Mouse (Mus musculus): ENCODE measurements around the gene Grap.

The Grap gene

DNA sequence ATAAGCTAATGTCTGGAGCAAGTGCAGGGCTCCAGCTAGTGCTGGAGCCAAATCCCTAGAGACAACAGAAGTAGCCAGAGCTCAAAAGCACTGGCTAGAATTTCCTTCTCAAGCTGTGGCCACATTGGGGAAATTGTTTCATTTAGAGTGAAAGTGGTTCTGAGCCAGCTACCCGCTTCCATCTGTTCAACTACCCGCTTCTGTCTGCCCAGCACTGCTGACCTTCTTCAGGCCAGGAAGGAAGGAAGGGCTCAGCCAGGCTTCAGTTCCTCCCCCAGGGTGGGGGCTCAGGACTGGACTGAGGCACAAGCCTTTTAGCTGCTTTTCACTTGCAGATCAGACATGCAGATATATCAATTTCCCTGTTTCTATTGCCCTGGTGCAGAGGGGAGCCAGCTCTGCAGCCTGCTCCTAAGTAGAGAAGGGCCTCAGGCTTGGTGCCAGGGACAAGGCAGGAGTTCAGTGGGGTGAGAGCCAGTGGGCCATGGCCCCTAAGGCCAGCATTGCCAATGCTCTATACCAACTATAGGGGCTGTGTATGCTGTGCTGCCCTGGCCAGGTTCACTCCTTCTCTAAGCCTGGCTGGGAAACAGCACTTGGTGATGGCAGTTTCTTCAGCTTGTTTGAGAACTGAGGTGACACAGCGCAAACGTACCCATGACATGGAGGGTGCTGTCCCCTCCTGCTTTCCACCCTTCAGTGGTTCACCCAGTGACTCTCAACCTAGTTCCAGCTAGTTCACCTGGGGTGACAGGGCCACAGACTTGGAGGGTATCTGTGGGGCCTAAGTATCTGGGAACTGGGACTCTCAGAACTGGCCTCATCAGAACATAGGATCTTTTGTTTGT lies 6.2 kb downstream of the Grap start:
- no peak for DNase-seq

DNA sequence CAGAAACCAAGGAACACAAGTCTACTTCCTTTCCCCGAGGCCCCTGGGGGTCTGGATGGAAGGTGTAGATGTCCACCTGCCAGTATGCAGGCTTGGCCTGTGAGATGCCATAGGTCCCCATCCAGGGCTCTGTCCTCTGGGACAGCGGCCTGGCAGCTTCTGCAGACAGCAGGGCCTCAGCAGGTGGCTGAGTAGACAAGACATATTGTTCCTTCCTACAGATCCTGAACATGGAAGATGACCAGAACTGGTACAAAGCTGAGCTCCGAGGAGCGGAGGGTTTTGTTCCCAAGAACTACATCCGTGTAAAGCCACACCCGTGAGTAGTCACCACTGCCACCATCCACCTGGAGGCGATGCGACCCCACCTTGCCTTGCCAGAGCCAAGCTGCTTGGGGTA lies 6.9 kb downstream of the Grap start:
- DNase-seq = no peak

GRCm38 (mm10) chr11:61660806-61661392 lies 7.8 kb downstream of the Grap start:
- DNase-seq = no peak

- no peak for DNase-seq
These were observed 9.1 kb downstream of the Grap start for GRCm38 (mm10) chr11:61662189-61662588.

GRCm38 (mm10) chr11:61665401-61665800 lies 12.3 kb downstream of the Grap start:
- no peak for DNase-seq

DNA sequence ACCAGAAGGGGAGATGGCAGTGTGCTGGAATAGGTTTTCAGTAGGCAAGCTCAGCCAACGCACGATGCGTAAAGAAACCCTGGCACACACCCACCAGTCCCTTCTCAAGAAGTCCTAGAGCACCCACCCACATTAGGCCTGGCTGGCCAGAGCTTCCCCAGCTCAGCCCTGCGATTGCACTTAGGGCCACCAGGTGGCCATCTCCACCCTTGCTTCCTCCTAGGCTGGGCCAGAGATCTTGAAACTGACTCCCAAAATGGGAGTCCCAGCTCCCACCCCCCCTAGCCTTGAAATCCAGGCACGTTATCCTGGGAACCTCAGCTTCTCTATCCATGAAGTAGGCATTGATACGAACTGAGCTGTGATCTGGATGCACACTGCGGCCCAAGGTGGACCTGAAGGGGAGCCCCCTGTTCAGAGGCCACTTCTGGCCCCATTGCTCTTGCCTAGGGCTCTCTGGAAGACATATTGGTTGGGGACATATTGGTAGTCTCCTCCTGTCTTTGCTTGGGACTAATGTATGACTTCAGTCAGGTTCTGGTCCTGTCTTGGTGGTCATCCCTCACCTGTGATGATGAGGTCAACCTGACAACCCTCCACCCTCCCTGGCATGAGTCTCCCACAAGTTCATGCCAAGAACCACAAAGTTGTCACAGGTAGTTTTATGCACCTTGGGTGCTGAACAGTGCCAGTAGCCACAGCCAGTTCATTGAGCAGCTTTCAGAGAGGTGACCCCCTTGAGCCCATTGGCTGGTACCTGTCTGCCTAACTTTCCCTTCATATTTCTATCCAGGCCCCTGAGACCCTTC lies 13.1 kb downstream of the Grap start:
- peak in 1 of 2 experiments; percentile 53 for DNase-seq

- DNase-seq = no peak
These were observed 14.2 kb downstream of the Grap start for GRCm38 (mm10) chr11:61667248-61667647.

DNA sequence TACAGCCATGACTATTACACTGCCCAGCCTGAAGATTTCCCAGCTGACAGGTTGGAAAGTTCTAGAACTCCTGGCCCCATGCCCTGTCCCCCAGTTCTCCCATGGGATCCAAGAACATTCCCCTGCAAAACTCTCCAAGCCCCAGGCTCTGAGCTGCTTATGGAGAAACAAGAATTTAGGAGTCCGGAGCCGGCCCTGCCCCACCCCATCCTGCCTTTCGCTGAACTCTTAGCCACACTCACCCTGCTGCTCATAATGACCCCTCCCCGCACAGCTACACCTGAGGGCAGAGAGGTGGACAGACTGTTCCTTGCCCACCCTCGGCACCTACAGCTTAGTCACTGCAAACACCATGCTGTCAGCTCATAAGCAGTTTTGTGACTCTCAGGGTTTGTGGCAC lies 14.7 kb downstream of the Grap start:
- DNase-seq = no peak

DNA sequence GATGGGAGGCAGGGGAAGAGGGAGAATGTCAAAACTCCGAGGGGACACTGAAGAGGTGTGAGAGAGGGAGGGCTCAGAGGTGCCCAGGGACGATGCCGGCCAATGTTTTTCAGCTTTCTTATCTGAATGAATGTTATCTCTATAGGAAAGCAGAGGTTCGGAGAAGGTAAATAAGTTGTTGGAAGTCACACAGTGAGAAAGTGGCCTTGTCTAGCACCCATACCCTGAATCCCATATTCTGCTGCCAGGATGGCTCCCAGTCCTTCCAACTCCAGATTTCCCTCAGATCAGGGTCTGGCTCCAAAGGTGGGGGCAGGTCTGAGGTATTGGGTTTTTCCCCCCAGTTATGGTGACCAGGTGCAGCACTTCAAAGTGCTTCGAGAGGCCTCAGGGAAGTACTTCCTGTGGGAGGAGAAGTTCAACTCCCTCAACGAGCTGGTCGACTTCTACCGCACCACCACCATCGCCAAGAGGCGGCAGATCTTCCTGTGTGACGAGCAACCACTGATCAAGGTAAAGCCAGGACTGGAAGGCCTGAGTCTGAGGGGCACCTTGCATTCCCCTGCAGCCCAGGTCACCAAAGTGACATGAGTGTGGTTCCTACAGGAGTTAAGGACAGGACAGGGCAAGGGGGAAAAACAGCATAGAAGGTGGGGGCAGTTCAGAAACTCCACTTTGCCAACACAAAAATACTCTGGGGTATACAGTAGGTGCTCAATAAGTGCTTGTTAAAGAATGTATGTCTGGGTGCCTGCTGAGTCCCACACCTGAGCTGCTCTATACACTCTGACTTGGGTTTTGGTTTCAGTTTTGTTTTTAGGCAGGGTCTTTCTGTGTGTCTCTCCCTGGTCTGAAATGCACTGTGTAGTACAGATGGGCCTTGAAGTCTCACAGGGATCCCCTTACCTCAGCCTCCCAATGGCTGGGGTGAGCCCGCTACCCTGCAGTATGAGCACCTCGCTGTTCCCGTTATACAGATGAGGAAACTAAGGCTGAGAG lies 16.7 kb downstream of the Grap start:
- DNase-seq = peak in 1 of 2 experiments; percentile 16

GRCm38 (mm10) chr11:61671781-61672383 lies 18.8 kb downstream of the Grap start:
- DNase-seq = no peak

GRCm38 (mm10) chr11:61673686-61674085 lies 20.6 kb downstream of the Grap start:
- peak in 1 of 2 experiments; percentile 34 for DNase-seq

DNA sequence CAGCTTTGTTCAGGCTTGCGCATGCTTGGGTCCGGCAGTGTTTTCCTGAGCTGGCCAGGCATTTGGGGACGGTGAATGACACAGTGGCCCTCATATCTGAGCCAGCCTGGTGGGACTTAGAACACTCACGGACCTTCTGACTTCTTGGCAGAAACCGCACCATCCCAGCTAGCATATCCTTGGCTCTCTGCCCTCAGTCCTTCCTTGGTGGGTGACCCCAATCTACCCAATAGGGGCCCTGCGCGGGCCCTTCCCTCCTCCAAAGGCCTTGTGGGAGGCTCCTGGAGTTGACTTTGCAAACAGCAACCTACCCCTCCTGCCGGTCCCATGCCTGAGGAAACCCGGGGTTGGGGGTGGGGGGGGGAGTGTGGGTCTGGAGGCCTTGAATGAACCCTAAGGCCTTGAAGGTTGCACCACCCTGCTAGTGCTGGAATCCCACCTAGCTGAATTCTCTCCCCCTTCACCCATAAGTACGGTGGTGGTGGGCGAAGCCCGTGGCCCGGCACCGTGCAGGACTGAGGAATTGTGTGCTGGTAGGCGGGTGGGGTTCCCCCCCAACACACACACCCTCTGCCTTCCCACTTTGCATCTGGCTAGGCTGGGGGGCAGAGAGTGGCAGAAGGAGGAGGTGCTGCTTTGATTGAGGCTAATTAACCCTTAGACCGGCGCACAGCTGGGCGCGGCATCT lies 21.2 kb downstream of the Grap start:
- DNase-seq = no peak

GRCm38 (mm10) chr11:61674839-61675159 lies 21.7 kb downstream of the Grap start:
- no peak for DNase-seq

DNA sequence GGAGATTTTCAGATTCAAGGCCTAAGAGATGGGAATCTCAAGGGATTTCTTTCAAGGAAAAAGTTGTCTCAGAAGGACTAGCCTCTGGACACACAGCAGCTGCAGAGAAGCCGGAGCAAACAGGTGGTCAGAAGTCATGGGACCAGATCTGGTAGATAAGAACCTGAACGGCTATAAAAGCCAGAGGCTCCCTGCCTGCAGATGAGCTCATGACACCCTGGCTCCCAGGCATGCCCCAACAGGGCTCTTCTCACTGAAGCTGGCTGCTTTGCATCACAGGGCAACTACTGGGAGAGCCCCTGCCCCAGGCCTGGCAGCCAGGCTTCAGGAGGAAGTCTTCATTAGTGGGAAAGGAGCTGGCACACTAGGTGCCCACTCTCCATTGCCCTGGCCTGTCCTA lies 22.3 kb downstream of the Grap start:
- no peak for DNase-seq

- DNase-seq = no peak
These were observed 23.3 kb downstream of the Grap start for GRCm38 (mm10) chr11:61676216-61676854.

GRCm38 (mm10) chr11:61677709-61678108 lies 24.6 kb downstream of the Grap start:
- DNase-seq = no peak

DNA sequence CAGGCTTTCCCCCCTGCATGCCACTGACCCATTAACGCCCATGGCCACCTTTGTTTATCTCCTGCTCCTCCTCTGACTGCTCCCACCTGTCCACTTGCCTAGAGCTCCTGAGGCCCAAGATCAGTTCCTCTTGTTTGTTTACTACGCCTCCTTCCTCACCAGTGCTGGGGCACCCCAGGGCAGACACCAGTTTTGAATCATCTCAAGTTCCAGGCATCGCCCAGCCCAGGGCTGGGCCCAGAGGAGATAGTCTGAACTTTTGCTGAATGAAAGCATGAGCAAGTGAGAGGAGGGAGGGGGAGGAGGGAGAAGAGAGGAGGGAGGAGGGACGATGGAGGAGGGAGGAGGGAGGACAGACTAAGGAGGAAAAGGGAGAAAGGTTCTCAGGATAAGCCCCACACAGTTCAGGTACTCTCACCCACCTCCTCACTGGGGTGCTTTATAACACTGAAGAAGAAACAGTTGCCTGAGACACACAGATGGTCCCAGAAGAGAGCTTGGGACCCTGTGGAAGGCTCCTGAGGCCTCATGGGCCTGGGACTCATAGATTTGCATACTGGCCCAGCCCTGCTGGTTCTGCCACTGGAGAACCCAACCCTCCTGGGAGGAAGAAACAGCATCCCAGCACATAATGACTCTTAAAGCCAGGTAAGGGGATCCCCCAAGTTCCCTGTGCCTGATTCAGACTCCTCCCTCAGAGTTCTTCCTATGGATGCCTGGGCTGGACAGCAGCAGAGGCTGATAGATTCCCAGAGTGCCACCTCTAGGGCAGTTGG lies 26.2 kb downstream of the Grap start:
- DNase-seq = no peak

GRCm38 (mm10) chr11:61683907-61684731 lies 31.1 kb downstream of the Grap start, which contains the start of gene Fam83g:
Gene Fam83g (plus strand): TSS chr11:61684091.
- peak; percentile 79 to 86 for DNase-seq

Data from lung, adult 18-20 months (tissue).